Mouse (Mus musculus) embryonic facial prominence, embryonic 14.5 days (tissue): ENCODE measurements around the gene Gm20388. TPM values are rescaled to one million over a fixed set of nuclear protein-coding genes. Genes with fewer than 3 reads are reported as not detected.

Experiments
- ATAC-seq: fragments of 200-750 bp; cut with Nextera tagmentation; 2 replicates; pipeline ENCODE4 v1.8.0; 2017; ENCODE audit warnings: low read depth, moderate number of reproducible peaks, moderate TSS enrichment
- DNase-seq: peaks from one replicate; pipeline ENCODE4 v3.0.0-alpha.2; 2015; ENCODE audit warnings: low spot score
- H3K27ac ChIP-seq: fragments of 300-500 bp; sonication (generic); replicated peaks from 2 replicates; pipeline ENCODE4 v1.5.1; 2014; ENCODE audit warnings: low read depth, mild to moderate bottlenecking, low read length, moderate library complexity
- H3K27me3 ChIP-seq: fragments of 300-500 bp; sonication (generic); replicated peaks from 2 replicates; pipeline ENCODE4 v1.6.1; 2014; ENCODE audit warnings: low read length; ENCODE audit not compliant: control insufficient read depth, insufficient read depth
- H3K36me3 ChIP-seq: fragments of 300-500 bp; sonication (generic); 2 replicates; pipeline ENCODE4 v1.6.1; 2014; ENCODE audit warnings: low read length, mixed read lengths; ENCODE audit not compliant: control insufficient read depth, insufficient read depth
- H3K4me1 ChIP-seq: fragments of 300-500 bp; sonication (generic); 2 replicates; pipeline ENCODE4 v1.6.1; 2014; ENCODE audit warnings: antibody characterized with exemption, low read length; ENCODE audit not compliant: control insufficient read depth, insufficient read depth
- H3K4me2 ChIP-seq: fragments of 300-500 bp; sonication (generic); 2 replicates; pipeline ENCODE4 v1.6.1; 2014; ENCODE audit warnings: low read depth, mild to moderate bottlenecking, low read length, moderate library complexity, mixed read lengths
- H3K4me3 ChIP-seq: fragments of 300-500 bp; sonication (generic); 2 replicates; pipeline ENCODE4 v1.5.1; 2014; ENCODE audit warnings: low read depth, mild to moderate bottlenecking, low read length
- H3K9ac ChIP-seq: fragments of 300-500 bp; sonication (generic); 2 replicates; pipeline ENCODE4 v1.6.1; 2014; ENCODE audit warnings: low read depth, mild to moderate bottlenecking, low read length, moderate library complexity, mixed read lengths
- H3K9me3 ChIP-seq: fragments of 300-500 bp; sonication (generic); 2 replicates; pipeline ENCODE4 v1.6.1; 2016; ENCODE audit warnings: low read length; ENCODE audit not compliant: control insufficient read depth
- WGBS: fragments of 180-500 bp; shearing (Covaris S2); extraction: QIAGEN DNeasy Blood & Tissue Kit; methylation state at CpG from one replicate; pipeline ENCODE4 v1.1.7; 2014; 5-methylcytosine and 5-hydroxymethylcytosine counted together
- polyA plus RNA-seq: library from polyadenylated mRNA; unstranded; fragments of >200 nt; fragmentation: Nextera tagmentation; extraction: Ambion mirVana; gene quantifications from 2 replicates; pipeline ENCODE4 v1.2.1, GENCODE M21; 2014

The Gm20388 gene
- polyA plus RNA-seq, 1 experiment from 2014 or later = not detected

- peak within 1 kb of the TSS; percentile 79 for H3K4me3 ChIP-seq
- WGBS = under 1% methylated on average over 37 of the region's 57 CpGs
- H3K9me3 ChIP-seq = no peaks in the 10 kb centered on the region
- no peaks in the 10 kb centered on the region for H3K27me3 ChIP-seq
- peak within 1 kb of the TSS; percentile 72 for H3K27ac ChIP-seq
- peaks cover 11% of the 10 kb centered on the region for H3K4me1 ChIP-seq
- H3K36me3 ChIP-seq = no peaks in the 10 kb centered on the region
- DNase-seq (peak; percentile 99), ATAC-seq (peak; percentile 97)
- H3K4me2 ChIP-seq = peak within 1 kb of the TSS; percentile 91
- H3K9ac ChIP-seq = peak within 1 kb of the TSS; percentile 79
Observed at GRCm38 (mm10) chr8:122611295-122612133, 2700.9 kb downstream of the Gm20388 start, which contains the start of the genes Galns and Trappc2l. Gene Galns, minus strand, starts transcription at chr8:122611463. Gene Trappc2l, plus strand, starts transcription at chr8:122611640.

GRCm38 (mm10) chr8:122616181-122616905, 2705.7 kb downstream of the Gm20388 start:
- peaks cover 7% of the 10 kb centered on the region for H3K4me1 ChIP-seq
- H3K36me3 ChIP-seq = no peaks in the 10 kb centered on the region
- DNase-seq (peak; percentile 54), ATAC-seq (peak; percentile 16; the same call in 1 of the 2 replicates)
- no peak overlapping the region for H3K4me3 ChIP-seq
- H3K9me3 ChIP-seq = no peaks in the 10 kb centered on the region
- H3K27me3 ChIP-seq = no peaks in the 10 kb centered on the region
- no peak overlapping the region for H3K9ac ChIP-seq
- H3K27ac ChIP-seq = no peak overlapping the region
- 47% methylated on average over 9 of the region's 9 CpGs for WGBS
- no peak overlapping the region for H3K4me2 ChIP-seq

GRCm38 (mm10) chr8:122617947-122618546, 2707.4 kb downstream of the Gm20388 start:
- DNase-seq (peak; percentile 79), ATAC-seq (peak; percentile 42)
- no peaks in the 10 kb centered on the region for H3K9me3 ChIP-seq
- no peaks in the 10 kb centered on the region for H3K27me3 ChIP-seq
- WGBS = 16% methylated on average over 5 of the region's 7 CpGs
- no peak overlapping the region for H3K27ac ChIP-seq
- H3K4me2 ChIP-seq = no peak overlapping the region
- H3K4me1 ChIP-seq = no peaks in the 10 kb centered on the region
- H3K36me3 ChIP-seq = no peaks in the 10 kb centered on the region
- H3K9ac ChIP-seq = no peak overlapping the region
- no peak overlapping the region for H3K4me3 ChIP-seq

- DNase-seq (no peak), ATAC-seq (no peak)
- no peaks in the 10 kb centered on the region for H3K36me3 ChIP-seq
- no peaks in the 10 kb centered on the region for H3K27me3 ChIP-seq
- WGBS = 78% methylated on average over 6 of the region's 6 CpGs
- no peaks in the 10 kb centered on the region for H3K9me3 ChIP-seq
- no peak overlapping the region for H3K4me2 ChIP-seq
- H3K4me3 ChIP-seq = no peak overlapping the region
- no peak overlapping the region for H3K9ac ChIP-seq
- H3K27ac ChIP-seq = no peak overlapping the region
- H3K4me1 ChIP-seq = no peaks in the 10 kb centered on the region
Observed at GRCm38 (mm10) chr8:122618660-122619378, 2708.2 kb downstream of the Gm20388 start.

- H3K36me3 ChIP-seq = no peaks in the 10 kb centered on the region
- H3K27ac ChIP-seq = no peak overlapping the region
- no peaks in the 10 kb centered on the region for H3K4me1 ChIP-seq
- WGBS = 24% methylated on average over 5 of the region's 5 CpGs
- DNase-seq = no peak
- H3K27me3 ChIP-seq = no peaks in the 10 kb centered on the region
- H3K9me3 ChIP-seq = no peaks in the 10 kb centered on the region
- no peak overlapping the region for H3K4me3 ChIP-seq
- H3K9ac ChIP-seq = no peak overlapping the region
- ATAC-seq = no peak
- no peak overlapping the region for H3K4me2 ChIP-seq
Observed at GRCm38 (mm10) chr8:122620446-122620845, 2709.8 kb downstream of the Gm20388 start.

GRCm38 (mm10) chr8:122622727-122623126, 2712.1 kb downstream of the Gm20388 start, which contains the start of gene Pabpn1l:
Gene Pabpn1l, minus strand, starts transcription at chr8:122622739.
- no peaks in the 10 kb centered on the region for H3K4me1 ChIP-seq
- H3K9ac ChIP-seq = no peak within 1 kb of the TSS
- H3K4me2 ChIP-seq = no peak within 1 kb of the TSS
- H3K36me3 ChIP-seq = no peaks in the 10 kb centered on the region
- no peak within 1 kb of the TSS for H3K27ac ChIP-seq
- DNase-seq (no peak), ATAC-seq (no peak)
- 65% methylated on average over 6 of the region's 6 CpGs for WGBS
- H3K27me3 ChIP-seq = no peaks in the 10 kb centered on the region
- H3K9me3 ChIP-seq = no peaks in the 10 kb centered on the region
- no peak within 1 kb of the TSS for H3K4me3 ChIP-seq

GRCm38 (mm10) chr8:122623844-122624642, 2713.4 kb downstream of the Gm20388 start:
- no peak overlapping the region; the same call in 1 of the 2 replicates for H3K9ac ChIP-seq
- 87% methylated on average over 16 of the region's 17 CpGs for WGBS

More at GRCm38 (mm10) chr8:122623844-122624642, 2713.4 kb downstream of the Gm20388 start:
- Histone ChIP-seq H3K9me3 (no peaks in the 10 kb centered on the region), H3K4me1 (no peaks in the 10 kb centered on the region), H3K36me3 (no peaks in the 10 kb centered on the region), H3K4me3 (no peak overlapping the region), H3K27ac (no peak overlapping the region), H3K4me2 (no peak overlapping the region), H3K27me3 (no peaks in the 10 kb centered on the region)
- ATAC-seq = no peak
- no peak for DNase-seq
